Mouse (Mus musculus): ENCODE measurements around the gene Cisd1.

DNA sequence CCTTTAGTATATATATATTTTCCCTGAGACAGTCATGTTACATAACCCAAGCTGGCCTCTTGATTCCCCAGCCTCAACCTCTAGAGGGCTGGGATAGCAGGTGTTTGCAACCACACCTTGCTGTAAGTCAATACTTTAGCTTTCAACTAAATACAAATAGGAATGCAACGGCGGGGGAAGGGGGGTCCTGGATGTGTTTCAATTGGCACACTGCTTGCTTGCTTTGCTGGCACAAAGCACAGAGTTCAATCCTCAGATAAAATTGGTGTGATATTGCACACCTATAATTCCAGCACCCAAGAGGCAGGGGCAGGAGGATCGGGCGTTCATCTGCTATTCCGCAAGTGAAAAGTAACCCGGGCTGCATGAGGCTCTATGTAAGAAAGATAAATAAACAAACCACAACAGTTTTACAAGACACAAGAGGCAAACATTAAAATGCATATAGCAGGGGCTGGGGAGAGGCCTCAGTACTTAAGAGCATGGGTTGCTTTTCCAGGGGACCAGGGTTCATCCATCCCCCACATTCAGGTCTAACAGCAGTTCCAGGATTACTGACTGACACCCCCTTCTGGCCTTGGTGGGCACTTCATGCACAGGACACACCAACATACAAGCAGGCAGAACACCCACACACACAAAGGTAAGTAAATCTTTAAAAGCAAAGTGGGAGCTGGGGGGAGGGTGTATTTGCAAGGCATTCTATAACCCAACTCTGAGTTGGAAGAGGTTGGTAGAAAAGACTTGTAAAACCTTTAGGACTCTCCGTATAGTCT, 2.5 kb downstream of the Cisd1 start:
- TF ChIP-seq CTCF (IDR thresholded peaks at IDR 0.05; ENCODE audit: extremely low read depth, insufficient read depth, insufficient read length, insufficient replicate concordance), result no peak
- no peak for TF ChIP-seq POLR2A (IDR thresholded peaks at IDR 0.05; ENCODE audit: low read depth, low read length)
